Mouse (Mus musculus) bone marrow macrophage, adult 2 months (primary cell): ENCODE measurements around the gene Amotl2. TPM values are rescaled to one million over a fixed set of nuclear protein-coding genes. Genes with fewer than 3 reads are reported as not detected.
"Not testable (repeated sequence)": the region's sequence is repeated elsewhere in the genome, so short reads cannot be mapped to it uniquely, and the experiment has no call there.

Source experiments
- H3K27ac ChIP-seq: 2 replicates; pipeline ENCODE4 v1.5.1; 2012; ENCODE audit warnings: low read depth, low read length; ENCODE audit not compliant: insufficient read depth
- H3K4me1 ChIP-seq: 2 replicates; pipeline ENCODE4 v1.6.1; 2012; ENCODE audit warnings: low read length; ENCODE audit not compliant: control insufficient read depth, insufficient read depth
- H3K4me3 ChIP-seq: 2 replicates; pipeline ENCODE4 v1.5.1; 2012; ENCODE audit warnings: mild to moderate bottlenecking, low read length, moderate library complexity; ENCODE audit not compliant: insufficient read depth
- CTCF ChIP-seq: IDR thresholded peaks from 2 replicates; pipeline ENCODE4 v1.5.1; 2012; ENCODE audit warnings: low read depth, mild to moderate bottlenecking, low read length, moderate library complexity
- POLR2A ChIP-seq: IDR thresholded peaks from 2 replicates; pipeline ENCODE4 v1.6.1; 2012; ENCODE audit warnings: mild to moderate bottlenecking, low read depth, low read length, borderline replicate concordance
- polyA plus RNA-seq: library from polyadenylated mRNA; stranded (reverse); fragments of >200 nt; gene quantifications from 2 replicates; pipeline ENCODE4 v1.2.4, GENCODE M21; 2012; ENCODE audit not compliant: missing spikeins, insufficient read depth, insufficient read length

Amotl2 gene
- polyA plus RNA-seq, 1 experiment = 1.2 TPM

DNA sequence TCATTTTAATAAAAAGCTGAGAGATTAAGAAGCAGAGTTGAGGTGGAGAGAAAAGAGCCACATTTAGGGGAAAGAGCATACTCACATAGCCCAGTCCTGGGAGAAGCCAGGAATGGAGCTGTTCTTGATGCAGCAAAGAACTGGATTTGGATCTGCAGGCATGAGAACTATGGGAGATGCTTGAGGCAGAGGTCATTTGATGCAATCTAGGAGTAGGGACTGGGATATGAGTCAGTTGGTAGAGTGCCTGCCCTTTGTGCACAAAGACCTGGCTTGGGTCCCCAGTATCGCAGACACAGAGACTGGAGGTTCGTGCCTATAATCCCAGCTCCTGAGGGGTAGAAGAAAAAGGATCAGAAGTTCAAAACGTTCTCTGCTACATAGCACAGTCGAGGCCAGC is 38.7 kb downstream of the Amotl2 start:
- Histone ChIP-seq H3K4me1 (no peaks in the 10 kb centered on the region), H3K4me3 (no peak overlapping the region), H3K27ac (no peak overlapping the region)
- TF ChIP-seq POLR2A (no peak), CTCF (no peak)

DNA sequence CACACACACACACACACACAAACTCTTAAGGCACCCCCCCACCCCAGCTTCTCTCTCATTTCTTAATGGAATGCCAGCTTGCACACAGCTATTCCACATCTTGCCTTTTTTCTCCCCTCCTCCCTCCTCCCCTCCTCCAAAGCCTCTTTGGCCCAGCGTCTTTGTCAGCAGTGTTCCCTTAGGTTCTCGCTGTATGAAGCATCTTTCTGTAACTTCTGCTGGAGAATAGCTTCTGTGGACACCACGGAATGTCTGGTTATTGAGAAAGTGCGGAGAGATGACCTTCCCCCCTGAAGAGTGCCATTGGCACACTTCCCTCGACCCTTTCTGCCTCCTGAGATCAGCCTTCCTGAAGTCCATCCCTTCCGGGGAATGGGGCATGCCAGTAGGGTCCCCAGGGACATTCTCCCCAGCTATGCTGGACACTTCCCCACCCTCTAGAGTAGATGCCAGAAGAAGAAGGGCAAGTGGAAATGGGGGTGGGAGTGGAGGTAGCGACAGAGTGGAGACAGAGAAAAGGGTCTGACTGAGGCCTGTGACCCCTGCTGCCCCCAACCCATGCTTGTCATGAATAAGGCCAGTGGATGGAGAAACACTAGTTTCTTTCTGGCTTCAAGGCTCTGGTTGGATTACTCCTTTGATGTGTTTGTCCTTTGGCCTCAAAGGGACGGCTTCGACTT is 39.3 kb downstream of the Amotl2 start:
- Histone ChIP-seq H3K27ac (no peak overlapping the region), H3K4me1 (no peaks in the 10 kb centered on the region), H3K4me3 (no peak overlapping the region)
- no peak for TF ChIP-seq POLR2A
- TF ChIP-seq CTCF = no peak

DNA sequence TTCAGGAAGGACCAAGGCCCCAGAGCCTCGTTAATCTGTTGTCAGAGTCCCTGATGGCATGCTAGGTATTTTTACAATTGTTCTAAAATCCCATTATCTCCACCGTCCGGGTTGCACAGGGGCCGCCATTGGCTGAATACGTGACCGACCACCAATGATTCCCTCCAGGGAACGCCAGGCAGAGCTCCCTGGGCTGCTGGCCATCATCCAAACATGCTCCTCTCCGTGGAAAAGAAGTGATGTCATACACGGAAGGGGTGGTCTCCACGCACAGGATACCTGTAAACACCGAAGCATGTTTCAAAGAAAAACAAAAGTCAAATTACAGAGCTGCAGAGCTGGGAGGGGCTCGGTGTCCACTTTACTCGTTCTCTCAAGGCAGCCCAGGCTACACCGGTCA is 39.9 kb downstream of the Amotl2 start:
- Histone ChIP-seq H3K27ac (no peak overlapping the region), H3K4me1 (no peaks in the 10 kb centered on the region), H3K4me3 (no peak overlapping the region)
- no peak for TF ChIP-seq POLR2A
- TF ChIP-seq CTCF = no peak

DNA sequence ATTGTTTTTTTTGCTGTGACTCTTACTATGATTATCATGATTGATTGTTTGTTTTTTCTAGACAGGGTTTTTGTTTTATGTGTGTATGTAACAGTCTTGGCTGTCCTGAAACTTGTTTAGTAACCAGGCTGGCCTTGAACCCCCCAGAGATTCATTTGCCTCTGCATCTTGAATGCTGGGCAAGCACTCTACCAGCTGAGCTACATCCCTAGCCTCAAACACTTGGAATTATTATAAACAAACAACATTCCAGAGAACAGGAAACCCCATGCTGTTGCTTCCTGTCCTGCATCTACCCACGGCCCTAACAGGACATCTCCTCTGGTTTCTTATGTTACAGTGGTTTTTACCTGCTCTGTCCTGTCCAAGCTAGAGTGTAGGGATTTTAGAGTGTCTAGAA is 42.4 kb downstream of the Amotl2 start:
- no peak overlapping the region for H3K27ac ChIP-seq
- H3K4me3 ChIP-seq = no peak overlapping the region
- H3K4me1 ChIP-seq = no peaks in the 10 kb centered on the region
- no peak for TF ChIP-seq POLR2A
- no peak for TF ChIP-seq CTCF

DNA sequence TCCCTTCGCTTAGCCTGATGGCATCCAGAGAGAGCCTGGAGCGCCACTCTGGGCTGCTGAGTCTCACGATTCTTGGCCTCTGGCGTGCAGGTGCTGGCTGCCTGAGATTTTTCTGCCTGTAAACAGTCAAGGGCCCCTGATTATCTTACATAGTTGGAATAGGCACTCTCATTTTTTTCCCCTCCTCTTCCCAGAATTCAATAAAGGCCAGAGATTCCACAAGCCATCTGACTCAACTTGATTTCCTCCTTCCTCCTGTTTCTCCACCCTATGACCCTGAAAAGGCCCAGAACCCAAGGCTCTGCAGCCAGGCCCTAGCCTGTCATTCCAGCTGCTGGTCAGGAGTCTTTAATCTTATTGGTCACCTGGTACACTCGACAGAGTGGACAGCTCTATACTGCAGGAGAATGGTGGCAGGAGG is 43.1 kb downstream of the Amotl2 start:
- Histone ChIP-seq H3K4me3 (no peak overlapping the region), H3K27ac (no peak overlapping the region), H3K4me1 (no peaks in the 10 kb centered on the region)
- TF ChIP-seq POLR2A = no peak
- no peak for TF ChIP-seq CTCF

GRCm38 (mm10) chr9:102761599-102761998 is 45.1 kb downstream of the Amotl2 start:
- no peaks in the 10 kb centered on the region for H3K4me1 ChIP-seq
- no peak overlapping the region for H3K27ac ChIP-seq
- TF ChIP-seq CTCF (no peak), POLR2A (no peak)
- no peak overlapping the region for H3K4me3 ChIP-seq

DNA sequence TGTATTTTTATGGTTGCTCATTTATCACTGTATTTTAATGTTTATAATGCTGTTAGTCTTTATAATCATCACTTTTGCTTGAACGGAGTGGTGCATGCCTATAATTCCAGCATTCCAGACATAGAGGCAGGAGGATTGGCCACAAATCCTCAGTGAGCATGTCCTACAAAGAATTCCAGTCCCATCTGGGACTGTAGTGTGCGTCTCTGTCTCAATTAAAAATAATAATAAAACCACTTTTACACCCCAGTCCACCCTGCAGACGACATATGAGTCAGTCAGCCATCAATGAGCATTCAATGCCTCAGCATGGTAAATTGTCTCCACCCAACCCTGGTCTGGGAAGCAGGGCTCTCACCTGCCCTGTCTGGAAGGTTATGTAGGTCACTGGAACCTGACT is 46.4 kb downstream of the Amotl2 start:
- H3K4me3 ChIP-seq = no peak overlapping the region
- no peak for TF ChIP-seq POLR2A
- H3K27ac ChIP-seq = no peak overlapping the region
- H3K4me1 ChIP-seq = no peaks in the 10 kb centered on the region

DNA sequence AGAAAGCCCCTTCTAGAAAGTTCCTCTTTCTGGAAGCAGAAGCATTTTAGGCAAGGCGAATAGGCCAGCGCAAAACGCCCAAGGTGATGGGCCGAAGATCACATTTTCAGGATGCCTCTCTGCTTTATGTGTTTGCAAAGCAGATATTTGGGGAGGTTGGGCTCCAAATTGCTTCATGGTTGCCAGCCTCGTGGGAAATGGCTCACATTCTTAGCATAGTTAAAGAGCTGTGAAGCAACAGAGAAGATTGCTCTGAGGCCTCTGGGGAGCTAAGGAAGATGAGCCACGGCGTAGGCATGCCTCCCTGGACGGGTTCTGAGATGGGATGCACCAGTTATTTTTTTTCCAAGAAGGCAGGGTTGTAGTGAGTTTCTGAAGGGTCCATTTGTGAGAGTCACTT is 47.0 kb downstream of the Amotl2 start:
- Histone ChIP-seq H3K4me1 (no peaks in the 10 kb centered on the region), H3K4me3 (no peak overlapping the region), H3K27ac (no peak overlapping the region)
- no peak for TF ChIP-seq POLR2A
- TF ChIP-seq CTCF = no peak

DNA sequence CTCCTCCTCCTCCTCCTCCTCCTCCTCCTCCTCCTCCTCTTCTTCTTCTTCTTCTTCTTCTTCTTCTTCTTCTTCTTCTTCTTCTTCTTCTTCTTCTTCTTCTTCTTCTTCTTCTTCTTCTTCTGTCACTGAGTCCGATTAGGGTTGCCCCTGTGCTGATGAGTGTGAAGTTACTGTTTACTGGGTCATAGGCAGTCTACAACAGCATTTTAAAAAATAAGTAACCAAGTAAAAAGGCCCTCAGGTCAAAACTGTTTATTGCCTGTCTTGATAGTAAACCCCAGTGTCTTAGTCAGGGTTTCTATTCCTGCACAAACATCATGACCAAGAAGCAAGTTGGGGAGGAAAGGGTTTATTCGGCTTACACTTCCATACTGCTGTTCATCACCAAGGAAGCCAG is 48.1 kb downstream of the Amotl2 start:
- H3K27ac ChIP-seq, H3K4me3 ChIP-seq: not testable (repeated sequence)

DNA sequence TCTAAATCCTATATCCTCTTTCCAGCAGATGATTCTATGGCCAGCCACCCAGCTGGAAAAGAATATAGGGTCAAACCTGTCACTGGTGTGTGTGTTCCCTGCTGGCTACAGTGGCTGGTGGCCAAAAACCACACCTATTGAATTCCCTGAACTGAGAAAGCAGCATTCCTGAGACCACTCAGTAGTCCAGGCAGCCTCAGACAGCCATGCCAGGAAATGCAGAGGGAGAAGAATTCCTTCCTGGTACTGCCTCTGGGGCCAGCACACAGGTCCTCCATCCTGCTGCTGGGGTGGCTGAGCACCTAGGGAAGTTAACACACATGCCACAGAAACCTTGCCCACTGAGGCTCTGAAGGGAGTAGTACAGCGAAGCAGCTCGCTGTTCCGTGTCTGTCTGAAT is 50.3 kb downstream of the Amotl2 start:
- Histone ChIP-seq H3K4me3 (no peak overlapping the region), H3K4me1 (no peaks in the 10 kb centered on the region), H3K27ac (no peak overlapping the region)
- TF ChIP-seq CTCF (no peak), POLR2A (no peak)

More for the DNA sequence above, 48.1 kb downstream of the Amotl2 start:
- not testable (repeated sequence) for H3K4me1 ChIP-seq

DNA sequence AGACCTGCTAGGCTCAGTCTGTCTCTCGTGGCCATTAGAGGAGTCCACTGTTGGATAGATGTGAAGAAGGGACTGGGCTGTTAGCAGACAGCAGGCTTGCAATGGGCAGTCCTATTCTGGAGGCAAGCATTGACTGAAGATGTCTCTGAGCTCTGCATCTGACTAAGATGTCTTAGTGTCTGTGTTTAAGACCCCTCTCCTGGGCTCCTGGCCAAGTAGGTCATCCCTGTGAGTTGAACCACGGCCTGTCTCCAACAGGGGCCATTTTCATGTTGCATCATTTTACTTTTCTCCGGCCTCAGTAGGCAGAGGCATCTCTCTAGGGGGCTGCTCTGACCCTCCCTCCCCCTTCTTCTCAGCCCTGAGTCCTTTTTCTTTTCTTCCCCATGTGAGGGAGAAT is 52.8 kb downstream of the Amotl2 start:
- Histone ChIP-seq H3K4me3 (no peak overlapping the region), H3K4me1 (no peaks in the 10 kb centered on the region), H3K27ac (no peak overlapping the region)
- TF ChIP-seq CTCF (no peak), POLR2A (no peak)
